Mouse (Mus musculus) retina, postnatal 7 days (tissue): ENCODE results near the gene Shisa9.

Experiments used
- DNase-seq: peaks from one replicate; pipeline ENCODE4 v3.0.0-alpha.2; 2012; ENCODE audit warnings: low read depth, low spot score

The Shisa9 gene

DNA sequence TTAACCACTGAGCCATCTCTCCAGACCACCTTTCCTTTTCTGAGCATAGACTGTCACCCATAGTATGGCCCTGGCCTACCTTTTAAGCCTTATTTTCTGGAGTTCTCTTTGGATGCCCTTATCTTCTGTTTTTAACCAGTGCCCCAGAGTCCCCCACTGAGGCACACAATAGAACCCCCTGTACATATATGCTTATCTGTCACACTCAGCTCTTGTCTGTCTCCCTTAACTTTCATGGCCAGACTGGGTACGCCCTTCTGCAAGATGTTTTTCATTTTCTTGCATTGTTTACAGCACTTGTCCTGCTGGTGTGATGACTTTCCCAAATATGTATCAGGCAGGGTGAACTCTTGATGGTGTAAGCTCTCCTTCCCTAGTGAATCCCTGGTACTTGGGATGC lies 68.1 kb downstream of the Shisa9 start:
- no peak for DNase-seq

DNA sequence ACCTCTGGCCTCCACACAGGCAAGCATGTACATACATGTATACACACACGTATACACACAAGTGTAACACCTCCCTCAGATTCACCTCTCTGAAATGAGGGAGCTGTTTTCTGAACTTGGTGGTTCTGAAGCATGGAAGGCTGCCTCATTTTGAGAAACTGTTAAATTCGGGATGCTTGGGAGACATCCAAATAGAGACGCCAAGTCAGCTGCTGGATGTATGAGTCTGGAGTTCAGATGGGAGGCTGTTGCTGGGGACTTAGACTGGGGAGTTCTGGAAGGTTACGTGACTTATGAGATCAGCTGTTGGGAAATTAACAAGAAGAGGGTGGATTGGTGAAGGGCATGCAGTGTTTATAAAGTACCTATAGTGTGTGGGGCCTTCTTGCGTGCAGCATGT lies 88.7 kb downstream of the Shisa9 start:
- no peak for DNase-seq

DNA sequence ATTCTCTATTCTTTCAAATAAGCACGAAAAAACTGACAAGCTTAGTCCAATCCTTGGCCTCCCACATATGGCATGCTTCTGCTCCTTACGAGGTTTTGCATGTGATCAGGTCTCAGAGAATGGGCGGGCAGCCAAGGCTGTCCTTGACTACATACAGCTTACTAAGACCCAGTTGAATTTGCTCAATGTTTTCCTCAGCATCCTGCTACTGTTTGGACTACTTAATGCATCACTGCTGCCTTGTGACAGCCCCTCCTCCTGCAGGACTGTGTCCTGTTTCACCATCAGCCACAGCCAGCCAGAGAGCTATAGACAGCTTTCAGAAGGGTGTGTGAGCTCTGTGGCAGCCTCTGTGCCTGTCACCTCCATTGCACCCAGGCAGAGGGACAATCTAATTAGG lies 92.4 kb downstream of the Shisa9 start:
- DNase-seq: no peak

- DNase-seq: no peak
These were observed 92.8 kb downstream of the Shisa9 start for GRCm38 (mm10) chr16:12076700-12077099.

- DNase-seq: no peak
These were observed 99.2 kb downstream of the Shisa9 start for GRCm38 (mm10) chr16:12083082-12083481.

DNA sequence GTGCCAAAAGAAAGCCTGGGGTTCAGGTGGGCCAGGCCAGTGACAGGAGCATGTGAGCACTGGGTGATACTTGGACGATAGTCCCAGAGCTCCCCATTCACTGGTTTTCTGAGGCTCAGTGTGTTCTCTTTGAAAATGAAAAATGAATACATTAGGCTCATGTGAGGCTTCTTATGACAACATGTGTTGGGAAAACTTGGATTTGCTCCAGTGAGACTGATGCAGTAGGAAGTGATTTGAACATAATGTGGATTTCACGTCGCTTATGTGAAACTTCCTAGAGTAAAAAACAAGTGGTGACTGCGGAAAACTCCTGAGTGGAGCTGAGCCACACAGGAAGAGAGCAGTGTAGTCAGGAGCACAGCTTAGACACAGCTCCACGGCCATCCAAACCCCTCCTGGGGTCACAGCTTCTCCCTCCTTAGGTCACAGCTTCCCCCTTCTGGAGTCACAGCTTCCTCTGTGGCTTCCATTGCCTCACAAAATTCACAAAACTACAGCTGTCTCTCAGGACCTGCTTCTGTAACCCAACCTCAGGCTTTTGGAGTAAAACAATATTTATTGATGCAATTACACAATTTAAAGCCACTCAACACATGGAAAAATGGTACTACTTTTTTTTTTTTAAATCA lies 106.8 kb downstream of the Shisa9 start:
- DNase-seq: no peak

GRCm38 (mm10) chr16:12093253-12093652 lies 109.3 kb downstream of the Shisa9 start:
- no peak for DNase-seq

DNA sequence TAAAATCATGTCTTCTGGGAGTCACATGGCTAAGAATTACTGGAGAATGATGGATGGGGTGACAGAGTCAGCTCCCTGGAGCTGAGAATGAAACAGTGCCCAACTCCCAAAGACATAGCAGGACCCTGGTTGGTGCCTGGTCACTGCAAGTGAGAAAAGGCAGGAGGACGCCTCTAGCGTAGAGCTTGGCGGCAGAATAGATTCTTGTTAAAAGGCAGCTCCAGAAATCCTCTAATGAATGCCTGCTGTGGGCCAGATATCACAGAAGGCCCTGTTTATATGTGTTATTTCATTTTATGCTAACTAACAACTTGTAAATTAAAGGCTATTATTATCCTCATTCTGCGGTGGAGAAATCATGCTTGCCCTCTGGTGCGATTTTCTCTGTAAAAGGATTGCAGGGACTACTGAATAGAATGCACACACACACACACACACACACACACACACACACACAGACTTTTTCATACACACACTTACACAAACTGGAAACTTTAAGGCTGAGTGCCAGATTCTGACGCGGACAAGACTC lies 110.9 kb downstream of the Shisa9 start:
- no peak for DNase-seq

GRCm38 (mm10) chr16:12095365-12095764 lies 111.5 kb downstream of the Shisa9 start:
- no peak for DNase-seq

- no peak for DNase-seq
These were observed 124.5 kb downstream of the Shisa9 start for GRCm38 (mm10) chr16:12108436-12108835.

DNA sequence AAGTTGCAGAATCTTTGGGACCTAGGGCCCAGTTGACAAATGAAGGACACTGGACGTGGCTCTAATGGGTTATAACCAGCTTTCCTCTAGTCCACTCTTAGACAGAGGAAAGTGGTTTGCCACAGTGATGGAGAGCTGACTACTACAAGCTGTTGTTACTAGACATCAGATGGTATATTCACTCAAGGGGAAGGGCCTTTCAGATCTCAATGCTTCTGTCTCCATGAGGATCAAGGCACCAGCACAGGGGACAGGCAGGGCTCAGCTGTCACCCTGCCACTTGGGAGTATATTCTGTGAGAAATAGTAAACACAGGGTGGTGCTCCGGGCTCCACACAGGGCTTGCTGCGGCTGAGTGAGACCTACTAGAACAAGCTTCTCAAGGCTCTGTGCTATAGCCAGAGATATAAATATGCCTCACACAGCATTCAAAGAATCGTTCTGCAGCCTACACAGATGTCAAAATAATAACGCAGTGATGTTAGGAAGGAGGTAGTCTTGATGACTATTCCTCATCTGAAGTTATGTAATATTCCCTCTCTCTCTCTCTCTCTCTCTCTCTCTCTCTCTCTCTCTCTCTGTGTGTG lies 127.0 kb downstream of the Shisa9 start:
- no peak for DNase-seq

- no peak for DNase-seq
These were observed 130.5 kb downstream of the Shisa9 start for GRCm38 (mm10) chr16:12114396-12114795.

- no peak for DNase-seq
These were observed 131.3 kb downstream of the Shisa9 start for GRCm38 (mm10) chr16:12115040-12115856.

GRCm38 (mm10) chr16:12116926-12117325 lies 133.0 kb downstream of the Shisa9 start:
- no peak for DNase-seq

DNA sequence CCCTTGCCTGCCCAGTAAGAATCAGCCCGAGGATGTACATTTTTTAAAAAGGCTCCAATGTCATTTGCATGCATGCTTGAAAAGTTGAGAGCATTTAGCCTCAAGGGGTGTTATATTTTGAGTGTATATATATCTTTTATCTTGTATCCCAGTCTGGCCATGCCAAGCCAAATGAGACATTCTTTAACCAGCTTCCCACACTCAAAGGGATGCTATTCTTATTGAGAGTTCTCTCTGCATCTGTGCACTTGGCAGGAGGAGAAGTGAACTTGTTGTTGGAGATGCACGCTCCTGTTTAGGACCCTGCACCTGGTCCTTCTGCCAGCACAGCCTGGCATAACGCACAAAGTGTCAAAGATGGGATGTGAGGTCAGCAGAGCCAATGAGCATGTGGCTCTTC lies 135.6 kb downstream of the Shisa9 start:
- DNase-seq: no peak

DNA sequence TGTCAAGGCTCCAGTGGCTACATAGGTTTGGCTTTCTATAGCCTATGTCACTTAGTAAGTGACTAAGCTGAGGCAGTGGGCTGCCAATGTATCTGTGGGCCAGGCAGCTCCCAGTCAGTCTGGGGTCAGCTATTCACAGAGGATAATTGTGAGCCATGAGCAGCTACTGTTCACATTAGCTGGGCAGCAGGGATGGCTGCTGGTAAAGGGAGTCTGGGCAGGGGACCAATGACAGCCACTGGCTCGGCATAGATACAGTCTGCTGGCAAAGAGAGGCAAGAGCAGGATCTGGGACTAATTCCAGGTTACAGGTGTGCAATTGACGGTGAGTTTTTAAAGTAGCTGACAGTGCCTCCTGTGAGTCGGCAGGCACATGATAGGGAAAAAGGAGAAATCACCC lies 145.9 kb downstream of the Shisa9 start:
- no peak for DNase-seq

DNA sequence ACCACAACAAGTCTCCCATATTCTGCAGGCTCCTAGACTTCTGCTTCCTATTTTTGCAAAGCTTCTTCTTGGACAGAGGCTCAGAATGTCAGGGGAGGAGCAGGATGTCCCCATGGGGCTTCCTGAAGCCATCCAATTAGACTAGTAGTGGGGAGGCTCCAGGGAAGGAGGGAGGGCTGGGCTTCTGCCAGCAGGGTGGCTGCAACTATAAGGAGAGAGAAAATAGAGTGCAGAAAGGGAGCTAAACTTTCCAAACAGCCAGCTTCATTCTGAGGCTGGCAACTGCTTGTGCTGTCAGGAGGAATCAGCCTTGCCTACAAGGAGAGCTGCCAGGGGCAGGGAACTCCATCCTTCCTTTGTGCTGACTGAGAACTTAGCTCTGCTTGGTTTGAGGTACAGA lies 162.8 kb downstream of the Shisa9 start:
- no peak for DNase-seq

DNA sequence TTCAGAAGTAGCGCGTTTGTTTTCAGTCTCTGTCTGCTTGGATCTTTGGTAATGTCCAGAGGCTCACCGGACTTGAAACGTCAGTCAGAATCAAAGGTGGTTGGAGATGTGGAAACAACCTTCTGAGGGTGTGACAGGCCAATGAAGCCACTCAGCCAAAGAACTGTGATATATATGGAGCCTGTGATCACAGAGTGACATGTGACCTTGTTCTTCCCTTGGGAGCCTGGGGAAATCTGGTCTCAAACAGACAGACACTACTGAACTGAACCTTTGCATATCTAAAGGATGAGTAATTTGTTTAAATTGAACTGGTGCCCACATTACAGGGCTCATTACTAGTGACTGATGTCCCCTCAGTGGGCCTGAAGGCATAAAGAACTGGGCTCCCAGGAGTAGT lies 168.1 kb downstream of the Shisa9 start:
- no peak for DNase-seq

DNA sequence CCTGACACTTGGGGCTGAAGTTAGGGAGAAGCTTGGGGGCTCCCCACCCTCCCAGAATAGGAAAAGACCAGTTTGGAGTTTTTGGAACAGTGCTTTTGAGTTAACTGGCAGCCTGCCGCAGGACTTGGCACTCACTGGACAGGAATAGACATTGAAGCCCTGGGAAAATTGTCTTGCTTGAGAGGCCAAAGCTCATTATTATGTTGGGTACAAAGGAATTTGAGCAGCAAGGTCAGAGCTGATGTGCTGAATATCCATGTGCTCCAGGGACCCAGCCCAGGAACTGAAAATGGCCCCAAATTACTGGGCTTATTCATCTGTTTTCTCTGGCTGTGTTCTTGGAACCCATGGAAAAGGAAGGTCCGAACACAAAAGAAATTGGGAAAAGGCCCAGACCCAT lies 170.6 kb downstream of the Shisa9 start:
- no peak for DNase-seq

DNA sequence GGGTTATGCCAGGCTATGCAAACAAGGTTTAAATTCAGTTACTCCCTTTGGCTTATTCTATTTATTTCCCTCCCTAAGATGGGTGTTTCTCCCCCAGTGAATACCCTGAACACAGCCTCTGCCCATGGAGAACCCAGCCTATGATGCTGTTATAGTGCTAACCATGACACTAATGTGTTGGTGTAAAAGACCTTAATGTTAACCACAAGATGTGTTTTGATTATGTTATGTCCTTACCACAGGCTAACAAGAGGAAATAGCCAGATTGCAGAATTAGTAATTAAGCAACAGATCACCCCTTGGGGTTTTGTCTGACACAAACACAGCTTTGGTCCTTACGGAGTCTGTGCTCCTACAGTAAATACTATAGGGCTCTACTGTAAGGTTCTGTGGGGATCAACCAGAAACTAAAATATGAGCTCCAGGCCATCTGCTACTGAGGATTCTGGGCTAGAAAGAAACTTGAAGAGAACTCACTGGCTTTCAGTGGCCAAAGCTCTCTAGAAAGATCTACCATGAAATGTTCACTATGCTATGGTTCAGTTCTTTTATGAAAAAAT lies 189.6 kb downstream of the Shisa9 start:
- no peak for DNase-seq

DNA sequence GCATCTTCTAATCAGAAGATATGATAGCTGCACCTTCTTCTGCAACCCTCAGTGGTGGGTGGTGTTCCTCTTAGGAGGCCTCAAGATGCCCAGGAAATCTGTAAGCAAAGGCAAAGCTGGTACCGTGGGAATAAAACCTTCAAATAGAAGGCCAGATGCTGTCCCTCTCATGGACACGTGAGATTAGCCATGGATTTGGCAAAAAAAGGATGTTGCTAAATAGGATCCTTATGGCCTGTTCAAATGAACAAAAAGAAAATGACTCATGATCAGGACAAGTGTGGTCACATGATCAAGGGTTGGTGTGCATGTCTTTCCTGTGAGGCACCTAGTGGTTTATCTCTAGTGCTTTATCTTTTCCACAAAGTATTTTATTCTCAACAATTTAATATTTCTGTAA lies 194.1 kb downstream of the Shisa9 start:
- no peak for DNase-seq

GRCm38 (mm10) chr16:12189739-12190138 lies 205.8 kb downstream of the Shisa9 start:
- DNase-seq: no peak
